Mouse (Mus musculus): Measurements from ENCODE around the gene Olfr186.

The Olfr186 gene

DNA sequence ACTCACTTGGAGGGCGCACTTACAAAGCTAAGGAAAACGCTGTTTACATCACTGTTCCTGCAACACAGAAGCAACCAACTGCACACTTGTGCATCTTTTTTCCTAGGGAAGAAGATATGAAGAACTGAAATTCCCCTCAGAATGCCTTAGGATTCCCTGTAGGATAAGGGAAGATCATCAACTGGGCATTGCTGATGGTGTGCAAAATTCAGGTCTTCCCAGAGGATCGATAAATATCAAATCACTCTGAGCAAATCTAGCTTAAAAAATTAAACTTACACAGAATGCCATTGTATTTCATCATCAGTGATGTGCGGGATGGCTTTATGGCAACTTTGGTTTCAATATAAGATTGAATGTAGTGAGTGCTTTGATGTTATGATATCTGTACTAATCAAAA is at the start of gene Olfr186:
TSS of gene Olfr186 (minus strand) at position 101 of the 400 bp plus-strand sequence.
- 94% methylated on average over 4 of the region's 4 CpGs for WGBS

DNA sequence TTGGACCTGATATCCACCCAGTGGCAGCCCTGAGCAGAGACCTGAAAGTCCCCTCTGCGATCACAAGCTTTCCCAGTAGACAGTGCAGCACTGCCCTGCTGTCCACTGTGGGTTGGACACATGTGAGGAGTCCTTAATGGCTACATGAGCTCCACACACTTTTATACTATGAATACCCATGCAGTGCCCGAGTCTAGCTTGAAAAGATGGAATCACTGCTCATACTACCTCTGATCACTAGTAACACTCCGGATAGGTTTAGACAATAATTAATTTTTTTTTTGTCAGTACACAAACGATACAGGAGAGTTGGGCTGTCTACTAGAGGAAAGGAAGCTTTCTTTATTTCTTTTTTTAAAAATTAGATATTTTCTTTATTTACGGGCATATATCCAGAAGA is 47.8 kb upstream of the Olfr186 start, which contains the start of gene Olfr190:
TSS of gene Olfr190 (minus strand) at position 101 of the 400 bp plus-strand sequence.
- 91% methylated on average over 5 of the region's 5 CpGs for WGBS

DNA sequence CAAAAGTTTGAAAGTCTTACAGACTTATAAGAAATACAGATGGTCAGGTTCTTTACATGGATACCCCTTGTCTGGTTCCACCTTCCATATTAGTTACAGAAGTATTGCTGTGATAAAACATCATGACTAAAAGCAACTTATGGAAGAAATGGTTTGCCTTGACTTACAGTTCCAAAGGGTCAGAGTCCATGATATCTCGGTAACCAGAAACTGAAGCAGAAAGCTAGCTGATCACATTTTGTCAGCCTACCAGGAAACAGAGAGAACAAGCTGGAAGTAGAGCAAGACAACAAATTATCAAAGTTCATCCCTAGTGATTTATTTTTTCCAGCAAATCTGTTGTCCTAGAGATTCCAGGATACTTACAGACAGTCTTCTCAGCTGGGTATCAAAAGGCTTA is 43.4 kb upstream of the Olfr186 start:
- WGBS, result 87% methylated on average over 1 of the region's 1 CpGs

DNA sequence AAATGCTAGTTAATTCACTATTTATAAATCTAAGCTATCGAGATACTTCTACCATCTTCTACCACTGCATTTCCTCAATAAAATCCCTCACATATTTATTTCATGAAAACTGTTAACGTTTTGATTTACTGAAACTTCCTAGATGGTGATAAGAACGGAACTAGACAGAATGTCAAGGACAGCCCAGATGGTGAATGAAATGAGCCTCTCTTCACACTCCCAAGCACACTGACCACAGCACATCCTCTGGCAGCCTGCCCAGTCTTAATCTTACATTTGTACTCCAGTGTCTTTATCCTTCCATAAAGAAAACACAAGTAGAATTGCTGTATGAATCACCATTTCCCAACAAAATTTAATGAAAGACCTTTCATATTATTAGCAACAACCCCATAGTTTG is 32.3 kb upstream of the Olfr186 start:
- WGBS, result 59% methylated on average over 3 of the region's 3 CpGs

DNA sequence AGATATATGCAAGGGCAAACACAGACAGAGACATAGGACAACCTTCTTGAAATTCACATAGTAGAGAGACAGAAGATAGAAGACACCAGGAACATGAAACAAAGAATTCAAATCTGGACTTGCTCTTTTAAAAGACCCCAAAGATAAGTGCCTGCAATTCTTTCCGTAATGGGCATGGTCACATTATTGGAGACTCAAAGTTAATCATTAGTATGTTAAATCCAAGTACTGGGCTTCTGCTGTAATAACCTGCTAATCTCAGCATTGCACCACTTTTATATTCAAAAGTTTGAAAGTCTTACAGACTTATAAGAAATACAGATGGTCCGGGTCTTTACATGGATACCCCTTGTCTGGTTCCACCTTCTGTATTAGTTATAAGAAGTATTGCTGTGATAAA is 19.2 kb upstream of the Olfr186 start:
- WGBS, result 91% methylated on average over 2 of the region's 2 CpGs

DNA sequence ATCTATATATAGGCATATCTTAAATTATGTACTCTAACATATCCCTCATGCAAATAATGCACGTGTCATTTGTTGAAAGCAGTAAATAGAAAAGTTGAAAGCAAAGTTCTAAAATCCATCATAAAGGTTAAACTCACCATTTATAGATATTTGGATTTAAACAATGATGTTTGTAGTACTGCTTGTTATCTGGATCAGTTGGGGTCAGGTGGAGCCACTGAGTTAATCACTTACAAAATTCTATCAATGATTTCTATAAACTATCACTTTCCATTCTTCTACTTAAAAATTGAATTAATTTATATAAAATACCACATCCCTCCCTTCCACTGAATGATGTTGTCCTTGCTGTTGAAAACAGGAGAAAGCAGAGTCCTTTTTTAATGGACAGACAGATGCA is 18.8 kb upstream of the Olfr186 start:
- 81% methylated on average over 1 of the region's 1 CpGs for WGBS

DNA sequence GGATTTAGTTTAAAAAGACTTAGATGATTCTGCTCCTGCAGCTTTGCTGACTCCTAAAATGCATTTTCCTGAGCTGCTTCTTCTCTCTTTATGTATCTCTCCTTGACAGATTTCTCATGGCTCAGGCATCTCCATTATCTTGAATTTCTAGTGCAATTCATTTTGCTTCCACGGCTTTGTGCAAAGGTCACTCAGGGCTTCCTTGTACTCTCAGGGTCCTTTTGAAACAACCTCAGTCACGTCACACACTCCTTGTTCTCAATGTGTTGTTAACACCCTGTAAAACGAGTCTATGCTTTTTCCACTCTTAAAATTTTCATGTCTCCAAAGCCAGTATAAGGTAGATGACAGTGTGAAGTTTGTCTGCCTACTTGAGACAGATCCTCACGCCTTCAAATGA is 17.5 kb upstream of the Olfr186 start:
- 73% methylated on average over 4 of the region's 4 CpGs for WGBS

DNA sequence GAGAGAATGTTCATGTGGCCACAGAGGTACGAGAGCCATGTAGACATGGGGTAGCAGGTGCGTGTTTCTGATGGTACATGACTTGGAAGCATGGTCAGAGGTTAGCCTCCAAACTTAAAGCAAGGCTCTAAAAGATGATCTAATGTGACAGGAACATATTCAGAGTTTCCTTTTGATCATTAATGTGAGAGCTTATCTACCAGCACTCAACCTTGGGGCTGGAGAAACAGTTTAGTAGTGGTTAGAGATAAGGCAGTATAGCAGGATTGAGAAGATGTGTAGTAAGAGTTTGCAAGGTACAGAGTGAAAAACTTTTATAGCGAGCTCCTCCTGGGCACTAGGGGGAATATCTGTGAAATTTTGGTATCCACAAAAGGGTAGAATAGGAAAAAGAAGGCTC is 15.7 kb upstream of the Olfr186 start:
- 86% methylated on average over 3 of the region's 3 CpGs for WGBS

DNA sequence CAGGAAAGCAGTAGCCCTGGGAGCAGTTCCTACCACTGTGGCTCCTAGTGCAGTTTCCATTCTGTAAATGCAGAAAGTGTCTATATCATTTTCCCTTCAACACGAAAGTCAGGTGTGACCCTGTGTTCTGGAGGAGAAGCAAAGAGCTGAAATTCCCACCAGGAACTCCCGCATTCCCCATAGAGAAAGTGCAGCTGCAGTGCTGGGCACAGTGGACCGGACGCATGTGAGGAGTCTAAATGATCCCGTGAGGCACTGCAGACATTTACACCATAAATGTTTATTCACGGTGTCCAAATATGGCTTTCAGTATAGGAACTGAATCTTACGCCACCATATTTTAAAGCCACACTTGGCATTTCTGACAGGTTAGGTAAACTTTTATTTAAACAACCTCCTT is 9.6 kb upstream of the Olfr186 start, which contains the start of gene Olfr187:
TSS of gene Olfr187 (minus strand) at position 58 of the 400 bp plus-strand sequence.
- 87% methylated on average over 7 of the region's 7 CpGs for WGBS

DNA sequence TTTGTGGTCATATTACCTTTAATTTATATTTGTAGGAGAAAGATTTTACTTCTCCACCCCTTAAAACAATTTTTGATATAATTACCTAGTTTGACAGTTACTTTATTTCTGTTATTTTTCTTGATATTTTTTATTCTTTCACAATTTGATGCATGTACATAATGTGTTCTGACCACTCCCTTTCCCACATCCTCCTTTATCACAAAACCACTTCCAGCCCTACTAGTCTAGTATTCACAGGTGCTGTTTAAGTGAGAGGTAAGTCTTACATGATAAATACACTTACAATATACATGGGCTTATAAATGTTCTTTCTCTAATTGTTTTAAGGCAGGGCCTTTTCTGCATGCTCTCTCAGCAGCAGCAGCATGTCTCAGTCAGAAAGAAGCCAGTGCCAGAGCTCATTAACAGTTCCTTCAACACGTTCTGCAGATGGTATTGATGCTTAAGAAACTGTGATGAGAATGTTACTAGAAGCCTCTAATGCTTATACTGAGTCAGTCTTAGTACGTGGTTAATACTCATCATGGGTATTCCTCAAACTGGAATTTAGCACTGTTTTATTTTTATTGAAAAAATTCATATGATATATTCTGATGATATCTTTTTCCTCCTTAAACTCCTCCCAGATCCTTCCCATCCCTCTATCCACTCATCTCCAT is 16.6 kb downstream of the Olfr186 start:
- WGBS, result 45% methylated on average over 2 of the region's 2 CpGs

DNA sequence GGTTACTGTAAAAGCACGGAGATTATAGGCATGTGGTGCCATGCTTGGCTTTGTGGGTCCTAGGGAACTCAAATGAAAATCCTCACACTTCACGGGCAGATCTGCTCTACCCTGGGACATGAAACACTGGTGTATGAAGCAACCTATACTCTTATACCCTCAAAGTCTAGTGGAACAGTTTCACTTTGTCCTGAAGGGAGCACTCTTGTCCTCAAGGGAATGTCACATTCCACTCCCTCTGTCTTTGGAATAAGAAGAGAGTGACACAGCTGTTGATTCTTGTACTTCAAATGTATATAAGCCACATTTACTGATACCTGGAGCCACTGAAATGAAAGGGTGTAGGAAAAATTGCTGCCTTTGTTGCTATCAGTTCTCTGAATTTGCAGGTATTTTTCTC is 35.0 kb downstream of the Olfr186 start, which contains the start of gene Olfr183:
TSS of gene Olfr183 (plus strand) at position 301 of the 400 bp plus-strand sequence.
- WGBS, result 75% methylated on average over 2 of the region's 2 CpGs

Data from cerebral cortex, adult 2 months (tissue).